Mouse (Mus musculus) MEL (cell line): ENCODE data around the gene Rock2. TPM values are rescaled to one million over a fixed set of nuclear protein-coding genes. Genes with fewer than 3 reads are reported as not detected.

Source experiments
- DNase-seq: peaks from one replicate; pipeline ENCODE4 v3.0.0; 2011; ENCODE audit warnings: low read depth, low spot score
- H3K27ac ChIP-seq: 2 replicates; pipeline ENCODE4 v1.5.1; 2012; ENCODE audit warnings: low read depth, mild to moderate bottlenecking, control low read depth, low read length, moderate library complexity; ENCODE audit not compliant: control insufficient read depth
- H3K27me3 ChIP-seq, 2 experiments: fragments of 150-350 bp in 1 of 2; sonication (generic) in 1 of 2; 2 replicates each; pipeline ENCODE4 v1.6.1; 2012; ENCODE audit warnings: low read length in 2 of 2, mild to moderate bottlenecking in 2 of 2, improper control_type of control experiment in 1 of 2, moderate library complexity in 1 of 2; ENCODE audit not compliant: insufficient read depth in 2 of 2, control insufficient read depth in 1 of 2
- H3K36me3 ChIP-seq, 2 experiments: 2 replicates each; pipeline ENCODE4 v1.6.1; 2012 to 2014; ENCODE audit warnings: low read length in 2 of 2, improper control_type of control experiment in 1 of 2, inconsistent platforms in 1 of 2, mild to moderate bottlenecking in 1 of 2; ENCODE audit not compliant: insufficient read depth in 2 of 2, control insufficient read depth in 1 of 2
- H3K4me1 ChIP-seq, 2 experiments: fragments of 150-350 bp in 1 of 2; sonication (generic) in 1 of 2; 2 replicates each; pipeline ENCODE4 v1.6.1; 2012; ENCODE audit warnings: low read length in 2 of 2, improper control_type of control experiment in 1 of 2, mild to moderate bottlenecking in 1 of 2; ENCODE audit not compliant: insufficient read depth in 2 of 2, control insufficient read depth in 1 of 2
- H3K4me3 ChIP-seq, 2 experiments: fragments of 150-350 bp in 1 of 2; sonication (generic) in 1 of 2; 2 replicates each; pipeline ENCODE4 v1.5.1; 2012; ENCODE audit warnings: low read depth in 2 of 2, low read length in 2 of 2, mild to moderate bottlenecking in 2 of 2, moderate library complexity in 2 of 2, control low read depth in 1 of 2, improper control_type of control experiment in 1 of 2; ENCODE audit not compliant: control insufficient read depth in 1 of 2, insufficient read depth in 1 of 2
- H3K79me2 ChIP-seq: 2 replicates; pipeline ENCODE4 v1.6.1; 2012; ENCODE audit warnings: mild to moderate bottlenecking, low read length, moderate library complexity; ENCODE audit not compliant: control insufficient read depth, poor library complexity, insufficient read depth
- H3K9ac ChIP-seq: 2 replicates; pipeline ENCODE4 v1.6.1; 2012; ENCODE audit warnings: low read depth, mild to moderate bottlenecking, control low read depth, low read length, moderate library complexity; ENCODE audit not compliant: control insufficient read depth, poor library complexity, severe bottlenecking
- H3K9me3 ChIP-seq: fragments of 150-350 bp; sonication (generic); replicated peaks from 2 replicates; pipeline ENCODE4 v1.6.1; 2012; ENCODE audit warnings: mild to moderate bottlenecking, low read length, improper control_type of control experiment, moderate library complexity; ENCODE audit not compliant: insufficient read depth
- BHLHE40 ChIP-seq: IDR thresholded peaks from 2 replicates; pipeline ENCODE4 v1.6.1; 2012; ENCODE audit warnings: low read depth, mild to moderate bottlenecking, inconsistent platforms, low read length, improper control_type of control experiment, borderline replicate concordance
- E2F4 ChIP-seq: IDR thresholded peaks from 2 replicates; pipeline ENCODE4 v1.6.1; 2011; ENCODE audit warnings: low read depth, low read length, improper control_type of control experiment, borderline replicate concordance
- GABPA ChIP-seq: IDR thresholded peaks from 2 replicates; pipeline ENCODE4 v1.6.1; 2012; ENCODE audit warnings: low read depth, mild to moderate bottlenecking, inconsistent platforms, low read length, improper control_type of control experiment, moderate library complexity
- HCFC1 ChIP-seq: IDR thresholded peaks from 2 replicates; pipeline ENCODE4 v1.6.1; 2012; ENCODE audit warnings: low read depth, mild to moderate bottlenecking, inconsistent platforms, low read length, improper control_type of control experiment, moderate library complexity
- KAT2A ChIP-seq: conservative IDR thresholded peaks from 2 replicates; pipeline ENCODE4 v1.6.1; 2012; ENCODE audit warnings: low read depth, low read length, improper control_type of control experiment, inconsistent platforms
- MAZ ChIP-seq: IDR thresholded peaks from 2 replicates; pipeline ENCODE4 v1.6.1; 2012; ENCODE audit warnings: low read depth, mild to moderate bottlenecking, inconsistent platforms, low read length, improper control_type of control experiment
- MEF2A ChIP-seq: IDR thresholded peaks from 2 replicates; pipeline ENCODE4 v1.6.1; 2014; ENCODE audit warnings: low read depth, mild to moderate bottlenecking, inconsistent platforms, low read length, improper control_type of control experiment; ENCODE audit not compliant: poor library complexity, insufficient replicate concordance, severe bottlenecking; ENCODE audit errors: extremely low read depth
- MXI1 ChIP-seq: IDR thresholded peaks from 2 replicates; pipeline ENCODE4 v1.6.1; 2011; ENCODE audit warnings: mild to moderate bottlenecking, low read depth, low read length, improper control_type of control experiment
- NELFE ChIP-seq: IDR thresholded peaks from 2 replicates; pipeline ENCODE4 v1.6.1; 2011; ENCODE audit warnings: low read depth, low read length, improper control_type of control experiment
- NRF1 ChIP-seq: IDR thresholded peaks from 2 replicates; pipeline ENCODE4 v1.6.1; 2014; ENCODE audit warnings: low read depth, mild to moderate bottlenecking, inconsistent platforms, low read length, improper control_type of control experiment, moderate library complexity; ENCODE audit not compliant: poor library complexity, insufficient read depth, severe bottlenecking
- POLR2AphosphoS5 ChIP-seq: IDR thresholded peaks from 2 replicates; pipeline ENCODE4 v1.6.1; 2012; ENCODE audit warnings: low read depth, borderline replicate concordance, mild to moderate bottlenecking, inconsistent platforms, low read length, moderate library complexity, mixed read lengths
- RAD21 ChIP-seq: IDR thresholded peaks from 2 replicates; pipeline ENCODE4 v1.6.1; 2011; ENCODE audit warnings: mild to moderate bottlenecking, low read depth, low read length, improper control_type of control experiment
- SIN3A ChIP-seq: IDR thresholded peaks from 2 replicates; pipeline ENCODE4 v1.6.1; 2012; ENCODE audit warnings: low read length, improper control_type of control experiment, inconsistent platforms
- TAL1 ChIP-seq: IDR thresholded peaks from 2 replicates; pipeline ENCODE4 v1.6.1; 2012; ENCODE audit warnings: mild to moderate bottlenecking, inconsistent platforms, low read length, moderate library complexity, mixed read lengths
- TCF12 ChIP-seq: IDR thresholded peaks from 2 replicates; pipeline ENCODE4 v1.6.1; 2014; ENCODE audit warnings: low read depth, mild to moderate bottlenecking, inconsistent platforms, low read length, improper control_type of control experiment, moderate library complexity
- UBTF ChIP-seq: IDR thresholded peaks from 2 replicates; pipeline ENCODE4 v1.6.1; 2012; ENCODE audit warnings: low read depth, mild to moderate bottlenecking, inconsistent platforms, low read length, improper control_type of control experiment, moderate library complexity, borderline replicate concordance; ENCODE audit not compliant: insufficient read depth
- USF1 ChIP-seq: IDR thresholded peaks from 2 replicates; pipeline ENCODE4 v1.6.1; 2014; ENCODE audit warnings: low read depth, mild to moderate bottlenecking, inconsistent platforms, low read length, improper control_type of control experiment, moderate library complexity
- USF2 ChIP-seq, 2 experiments: IDR thresholded peaks; 2 replicates each; pipeline ENCODE4 v1.6.1; 2011 to 2012; ENCODE audit warnings: improper control_type of control experiment in 2 of 2, low read length in 2 of 2, borderline replicate concordance in 1 of 2, inconsistent platforms in 1 of 2, low read depth in 1 of 2, mild to moderate bottlenecking in 1 of 2; ENCODE audit not compliant: insufficient read depth in 1 of 2
- ZKSCAN1 ChIP-seq: IDR thresholded peaks from 2 replicates; pipeline ENCODE4 v1.6.1; 2012; ENCODE audit warnings: low read depth, mild to moderate bottlenecking, inconsistent platforms, low read length, improper control_type of control experiment, moderate library complexity
- ZNF384 ChIP-seq: IDR thresholded peaks from 2 replicates; pipeline ENCODE4 v1.6.1; 2012; ENCODE audit warnings: low read depth, mild to moderate bottlenecking, inconsistent platforms, low read length, improper control_type of control experiment
- polyA plus RNA-seq, 2 experiments: library from polyadenylated mRNA; stranded (reverse) in 1 of 2; unstranded in 1 of 2; fragments of >175 nt in 1 of 2; fragments of >200 nt in 1 of 2; gene quantifications; 2 replicates each; pipeline versions ENCODE4 v1.2.1 to v1.2.4; 2012; ENCODE audit warnings: low replicate concordance in 2 of 2, low read depth in 1 of 2; ENCODE audit not compliant: insufficient read length in 2 of 2, insufficient read depth in 1 of 2, missing spikeins in 1 of 2
- total RNA-seq: library from RNA; depleted of rRNA; stranded (reverse); fragments of 300-350 nt; gene quantifications from 2 replicates; pipeline ENCODE4 v1.2.3, GENCODE M21; 2012

Rock2 gene
- total and polyA plus RNA-seq, 3 experiments: 10.9 to 46.4 (median 14.4) TPM

DNA sequence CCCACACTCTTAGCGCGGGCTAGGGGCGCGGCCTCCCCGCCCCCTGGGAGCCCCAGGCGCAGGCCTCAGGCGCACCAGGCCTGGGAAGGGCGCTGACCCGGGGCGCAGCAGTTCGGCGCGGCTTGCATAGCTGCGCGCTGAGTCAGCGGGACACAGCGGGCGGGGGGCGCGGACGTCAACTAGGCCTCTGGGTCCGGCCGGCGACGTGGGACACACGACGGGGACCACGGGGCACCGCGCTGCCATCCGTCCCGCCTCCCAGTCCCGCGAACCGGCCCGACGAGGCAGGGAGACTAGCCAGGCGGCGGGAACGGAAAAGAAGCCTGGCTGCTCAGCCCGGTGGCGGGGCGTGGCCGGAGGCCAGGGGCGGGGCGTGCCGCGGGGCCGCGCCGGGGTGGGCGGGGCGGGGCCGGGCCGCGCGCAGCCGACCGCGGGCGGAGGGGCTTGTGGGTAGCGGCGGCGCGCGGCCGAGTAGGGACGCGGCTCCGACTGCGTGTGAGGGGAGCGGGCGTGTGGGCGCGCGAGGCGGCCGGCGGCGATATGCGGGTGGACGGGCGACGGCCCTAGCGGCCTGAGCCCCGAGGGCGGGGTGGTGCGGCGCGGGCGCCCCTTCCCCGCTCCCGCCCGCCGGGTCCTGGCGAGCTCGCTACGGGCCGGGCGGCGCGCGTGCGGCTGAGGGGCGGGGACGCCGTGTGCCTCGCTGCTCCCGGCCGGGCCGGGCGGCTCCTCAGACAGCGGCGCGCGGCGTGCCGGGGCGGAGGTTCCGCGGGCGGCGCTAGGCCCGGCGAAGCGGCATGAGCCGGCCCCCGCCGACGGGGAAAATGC, at the start of gene Rock2 (continued):
- TF ChIP-seq UBTF: no peak

DNA sequence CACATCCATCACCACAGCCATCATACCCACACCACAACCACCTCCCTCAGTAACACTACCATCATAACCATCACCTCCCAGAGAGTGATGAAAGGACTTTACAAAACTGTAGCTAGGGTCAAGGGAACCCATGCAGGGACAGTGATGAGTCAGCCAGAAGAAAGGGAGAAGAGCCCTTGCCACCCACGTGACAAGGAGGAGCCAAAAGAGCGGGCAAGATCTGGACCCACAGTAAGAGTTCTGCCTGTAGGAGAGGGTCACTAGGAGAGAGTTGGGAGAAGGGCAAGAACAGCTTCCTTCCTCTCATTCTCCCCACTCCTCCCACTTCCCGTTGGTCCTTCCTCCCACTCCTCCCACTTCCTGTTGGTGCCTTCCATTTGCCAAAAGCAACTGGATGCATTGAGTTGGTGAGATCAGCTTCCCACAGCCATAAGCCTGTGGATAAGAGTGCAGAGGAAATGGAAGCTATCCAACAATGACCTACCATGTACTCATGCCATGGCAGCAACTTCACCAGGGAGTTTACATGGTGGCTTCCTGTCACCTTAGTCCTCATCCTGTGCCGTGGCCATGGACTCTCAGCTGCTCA, 47.4 kb upstream of the Rock2 start:
- Histone ChIP-seq H3K27ac (no peak overlapping the region), H3K4me3 (no peak overlapping the region), H3K9me3 (no peaks in the 10 kb centered on the region), H3K36me3 (no peaks in the 10 kb centered on the region), H3K9ac (no peak overlapping the region), H3K4me1 (peaks cover 0 to 3% of the 10 kb centered on the region in 2 experiments; a peak in 1 of 4 replicates), H3K27me3 (no peaks in the 10 kb centered on the region), H3K79me2 (no peaks in the 10 kb centered on the region)
- TF ChIP-seq SIN3A (no peak), MXI1 (no peak), RAD21 (no peak), ZKSCAN1 (no peak), USF2 (IDR thresholded peaks at IDR 0.05; ENCODE audit: borderline replicate concordance in 1 of 2, insufficient read depth in 1 of 2, low read depth in 1 of 2, low read length in 2 of 2) (no peak), POLR2AphosphoS5 (no peak), HCFC1 (no peak), USF1 (no peak), NELFE (no peak), MEF2A (no peak), MAZ (no peak), NRF1 (no peak), TAL1 (no peak), E2F4 (no peak), ZNF384 (no peak), BHLHE40 (no peak), GABPA (no peak), KAT2A (no peak), TCF12 (no peak)
- DNase-seq: no peak
